Comparison of ENCODE assay signal across 11 mouse cellular contexts in the genomic region with DNA sequence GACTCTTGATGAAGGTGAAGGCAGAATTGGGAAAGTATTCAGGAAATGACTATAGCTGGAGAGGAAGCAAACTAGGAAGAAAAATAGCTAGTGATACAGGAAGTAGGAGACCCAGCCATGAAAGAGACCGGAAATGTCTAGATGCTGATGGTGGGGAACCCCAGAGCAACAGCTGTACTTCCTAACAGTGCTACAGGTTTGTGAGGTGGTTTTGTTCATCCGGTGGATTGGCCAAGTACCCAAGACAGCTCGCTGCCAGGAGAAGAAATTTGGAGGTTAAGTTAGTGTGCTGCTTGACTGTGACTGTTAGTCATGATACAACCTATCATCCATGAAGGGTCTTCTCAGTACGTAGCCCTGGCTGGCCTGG.
A peak's percentile ranks its signal among the peaks of the same experiment; 100 is the strongest.
DNase-seq lines count a peak whose midpoint lies in the region; ATAC-seq lines count a peak whose summit lies in the region.
"Had no signal": no experiment of that assay in that cellular context is flagged by ENCODE, and none has a peak within 500 bp of the region (broad histone marks: within the 10 kb centered on the region; RNA-seq: fewer than 3 reads in every experiment).

No protein-coding gene starts in this region.

- H3K4me2 ChIP-seq in hindbrain, embryonic 16.5 days (ENCODE audit: low read length) = no peak overlapping the region
- no peak overlapping the region for H3K4me2 ChIP-seq in hindbrain, embryonic 14.5 days (replicated peaks)
- H3K4me2 ChIP-seq in embryonic facial prominence, embryonic 15.5 days (replicated peaks) = no peak overlapping the region
- H3K4me2 ChIP-seq in midbrain, embryonic 15.5 days = no peak overlapping the region

- no peak overlapping the region for H3K9ac ChIP-seq in hindbrain, embryonic 16.5 days (ENCODE audit: low read depth, low read length)
- H3K9ac ChIP-seq in hindbrain, embryonic 14.5 days = no peak overlapping the region
- H3K9ac ChIP-seq in embryonic facial prominence, embryonic 15.5 days = no peak overlapping the region
- no peak overlapping the region for H3K9ac ChIP-seq in midbrain, embryonic 15.5 days

- no peak for DNase-seq in hindbrain, embryonic 14.5 days (ENCODE audit: low spot score)
- peak; percentile 64 to 74 for DNase-seq in B cell, adult 2 months
- DNase-seq in natural killer cell, adult 2 months (ENCODE audit: low spot score in 2 of 2) = peak; percentile 64 to 74
- DNase-seq in frontal cortex, adult 2 months (ENCODE audit: extremely low spot score in 1 of 2, low spot score in 1 of 2) = no peak
- no peak for DNase-seq in adrenal gland, adult (ENCODE audit: inconsistent age in 2 of 2, low spot score in 1 of 2)
- DNase-seq: right cerebral cortex, adult 18-20 months had no signal

- ATAC-seq in hindbrain, embryonic 16.5 days = no peak
- no peak for ATAC-seq in hindbrain, embryonic 14.5 days (ENCODE audit: low FRiP score)
- ATAC-seq in embryonic facial prominence, embryonic 15.5 days (ENCODE audit: insufficient number of reproducible peaks, low FRiP score, low TSS enrichment, low read depth) = no peak
- no peak for ATAC-seq in midbrain, embryonic 15.5 days (replicated peaks)

- H3K9me3 ChIP-seq in hindbrain, embryonic 16.5 days (ENCODE audit: control insufficient read depth, low read length) = 0 out of 2 replicates have a peak, but pooled peaks cover 2% of the 10 kb centered on the region
- H3K9me3 ChIP-seq in hindbrain, embryonic 14.5 days (ENCODE audit: control insufficient read depth, low read length) = no peaks in the 10 kb centered on the region
- H3K9me3 ChIP-seq in embryonic facial prominence, embryonic 15.5 days (replicated peaks) = no peaks in the 10 kb centered on the region
- H3K9me3 ChIP-seq in midbrain, embryonic 15.5 days = no peaks in the 10 kb centered on the region

- H3K4me3 ChIP-seq in hindbrain, embryonic 16.5 days (ENCODE audit: low read length) = no peak overlapping the region
- H3K4me3 ChIP-seq in hindbrain, embryonic 14.5 days (replicated peaks; ENCODE audit: low read length) = no peak overlapping the region
- H3K4me3 ChIP-seq in embryonic facial prominence, embryonic 15.5 days (replicated peaks) = no peak overlapping the region
- H3K4me3 ChIP-seq in midbrain, embryonic 15.5 days = no peak overlapping the region
- H3K4me3 ChIP-seq: erythroblast, embryonic 14.5 days; midbrain, embryonic 10.5 days had no signal

- no peaks in the 10 kb centered on the region for H3K36me3 ChIP-seq in hindbrain, embryonic 16.5 days (ENCODE audit: control insufficient read depth, insufficient read depth, low read length)
- no peaks in the 10 kb centered on the region for H3K36me3 ChIP-seq in hindbrain, embryonic 14.5 days (replicated peaks; ENCODE audit: control insufficient read depth, insufficient read depth)
- peaks cover 4% of the 10 kb centered on the region; the same call in 1 of the 2 replicates for H3K36me3 ChIP-seq in embryonic facial prominence, embryonic 15.5 days
- no peaks in the 10 kb centered on the region for H3K36me3 ChIP-seq in midbrain, embryonic 15.5 days (replicated peaks)

- peak overlapping the region; percentile 23; the same call in 1 of the 2 replicates for H3K27ac ChIP-seq in hindbrain, embryonic 16.5 days (ENCODE audit: low read depth, low read length)
- no peak overlapping the region for H3K27ac ChIP-seq in hindbrain, embryonic 14.5 days
- peak overlapping the region; percentile 60; the same call in 1 of the 2 replicates for H3K27ac ChIP-seq in embryonic facial prominence, embryonic 15.5 days (replicated peaks)
- no peak overlapping the region for H3K27ac ChIP-seq in midbrain, embryonic 15.5 days
- H3K27ac ChIP-seq: midbrain, embryonic 10.5 days had no signal

- H3K27me3 ChIP-seq in hindbrain, embryonic 16.5 days (replicated peaks; ENCODE audit: control insufficient read depth, insufficient read depth, low read length) = no peaks in the 10 kb centered on the region
- no peaks in the 10 kb centered on the region for H3K27me3 ChIP-seq in hindbrain, embryonic 14.5 days (ENCODE audit: control insufficient read depth, insufficient read depth, low read length)
- H3K27me3 ChIP-seq in embryonic facial prominence, embryonic 15.5 days = no peaks in the 10 kb centered on the region
- no peaks in the 10 kb centered on the region for H3K27me3 ChIP-seq in midbrain, embryonic 15.5 days (replicated peaks)

- no peaks in the 10 kb centered on the region for H3K4me1 ChIP-seq in hindbrain, embryonic 16.5 days (ENCODE audit: control insufficient read depth, insufficient read depth, low read depth, low read length)
- H3K4me1 ChIP-seq in hindbrain, embryonic 14.5 days (replicated peaks; ENCODE audit: control insufficient read depth, insufficient read depth, low read length) = no peaks in the 10 kb centered on the region
- H3K4me1 ChIP-seq in embryonic facial prominence, embryonic 15.5 days = no peaks in the 10 kb centered on the region
- no peaks in the 10 kb centered on the region for H3K4me1 ChIP-seq in midbrain, embryonic 15.5 days
- H3K4me1 ChIP-seq: midbrain, embryonic 10.5 days had no signal

- 85% methylated on average over 4 of the region's 4 CpGs for WGBS in hindbrain, embryonic 16.5 days
- WGBS in hindbrain, embryonic 14.5 days = 91% methylated on average over 4 of the region's 4 CpGs
- 86% methylated on average over 4 of the region's 4 CpGs for WGBS in embryonic facial prominence, embryonic 15.5 days
- 92% methylated on average over 4 of the region's 4 CpGs for WGBS in midbrain, embryonic 15.5 days

Comparison
In these comparisons a context has a peak if more than half of its experiments do, and no peak if none do; other contexts are left out.
1. H3K27ac ChIP-seq: peak in hindbrain, embryonic 16.5 days (single experiment) and embryonic facial prominence, embryonic 15.5 days (single experiment); none in hindbrain, embryonic 14.5 days (single experiment) and midbrain, embryonic 15.5 days (single experiment).
2. DNase-seq: peak in B cell, adult 2 months (2 of 2) and natural killer cell, adult 2 months (2 of 2); none in hindbrain, embryonic 14.5 days (single experiment), frontal cortex, adult 2 months (0 of 2) and adrenal gland, adult (0 of 2).